Mouse (Mus musculus) intestine, postnatal 0 days (tissue): ENCODE measurements around the gene Cadps. TPM values are rescaled to one million over a fixed set of nuclear protein-coding genes. Genes with fewer than 3 reads are reported as not detected.
A peak's percentile ranks its signal among the peaks of the same experiment; 100 is the strongest.

Experiments used
- ATAC-seq: fragments of 200-750 bp; cut with Nextera tagmentation; 2 replicates; pipeline ENCODE4 v1.8.0; 2017; ENCODE audit warnings: mild to moderate bottlenecking, moderate TSS enrichment, moderate library complexity
- H3K27ac ChIP-seq: fragments of 300-500 bp; sonication (generic); 2 replicates; pipeline ENCODE4 v1.5.1; 2014; ENCODE audit warnings: mild to moderate bottlenecking, low read depth, low read length, moderate library complexity
- H3K27me3 ChIP-seq: fragments of 300-500 bp; sonication (generic); replicated peaks from 2 replicates; pipeline ENCODE4 v1.6.1; 2014; ENCODE audit warnings: low read length, mixed read lengths; ENCODE audit not compliant: control insufficient read depth, insufficient read depth
- H3K36me3 ChIP-seq: fragments of 300-500 bp; sonication (generic); 2 replicates; pipeline ENCODE4 v1.6.1; 2014; ENCODE audit warnings: mild to moderate bottlenecking, moderate library complexity; ENCODE audit not compliant: control insufficient read depth, insufficient read depth
- H3K4me1 ChIP-seq: fragments of 300-500 bp; sonication (generic); replicated peaks from 2 replicates; pipeline ENCODE4 v1.6.1; 2014; ENCODE audit warnings: antibody characterized with exemption, low read length, mixed read lengths; ENCODE audit not compliant: control insufficient read depth, insufficient read depth
- H3K4me2 ChIP-seq: fragments of 300-500 bp; sonication (generic); replicated peaks from 2 replicates; pipeline ENCODE4 v1.6.1; 2014; ENCODE audit warnings: low read depth, mild to moderate bottlenecking, moderate library complexity
- H3K4me3 ChIP-seq: fragments of 300-500 bp; sonication (generic); 2 replicates; pipeline ENCODE4 v1.5.1; 2014; ENCODE audit warnings: low read depth, low read length
- H3K9ac ChIP-seq: fragments of 300-500 bp; sonication (generic); 2 replicates; pipeline ENCODE4 v1.6.1; 2014; ENCODE audit warnings: mild to moderate bottlenecking, low read depth, low read length
- H3K9me3 ChIP-seq: fragments of 300-500 bp; sonication (generic); 2 replicates; pipeline ENCODE4 v1.6.1; 2016; ENCODE audit warnings: mixed run types; ENCODE audit not compliant: control insufficient read depth
- CTCF ChIP-seq: sonication (generic); IDR thresholded peaks from 2 replicates; pipeline ENCODE4 v1.5.1; 2016; ENCODE audit warnings: low read depth, mild to moderate bottlenecking, control low read depth, antibody characterized with exemption, moderate library complexity
- WGBS: fragments of 180-500 bp; shearing (Covaris S2); extraction: QIAGEN DNeasy Blood & Tissue Kit; methylation state at CpG from one replicate; pipeline ENCODE4 v1.1.7; 2014; 5-methylcytosine and 5-hydroxymethylcytosine counted together
- polyA plus RNA-seq: library from polyadenylated mRNA; unstranded; fragments of >200 nt; fragmentation: Nextera tagmentation; extraction: Ambion mirVana; gene quantifications from 2 replicates; pipeline ENCODE4 v1.2.1, GENCODE M21; 2015

The Cadps gene
- polyA plus RNA-seq, 1 experiment from 2014 or later: 0.96 TPM

DNA sequence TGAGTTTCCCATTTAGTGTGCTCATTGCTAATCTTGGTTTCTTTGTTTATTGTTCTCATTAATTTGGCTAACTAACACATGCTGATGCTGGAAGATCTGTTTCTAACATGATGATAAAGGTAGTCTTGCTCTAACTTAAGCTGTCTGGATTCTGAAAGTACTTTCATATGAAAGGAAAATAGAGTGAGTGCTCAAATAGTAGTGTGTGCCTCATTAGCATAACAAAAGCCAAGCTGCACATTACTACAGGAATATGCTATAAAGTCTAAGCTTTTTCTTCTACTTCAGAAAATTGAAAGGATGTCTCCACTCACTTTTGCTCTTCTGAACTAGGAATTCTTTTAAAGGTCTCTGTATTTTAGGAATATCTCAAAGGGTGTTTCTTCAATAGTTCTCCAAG, 15.4 kb upstream of the Cadps start:
- Histone ChIP-seq H3K4me1 (no peaks in the 10 kb centered on the region), H3K36me3 (no peaks in the 10 kb centered on the region), H3K27me3 (no peaks in the 10 kb centered on the region), H3K27ac (no peak overlapping the region), H3K9ac (no peak overlapping the region), H3K4me3 (no peak overlapping the region), H3K4me2 (no peak overlapping the region), H3K9me3 (no peaks in the 10 kb centered on the region)
- TF ChIP-seq CTCF: no peak
- ATAC-seq: no peak

DNA sequence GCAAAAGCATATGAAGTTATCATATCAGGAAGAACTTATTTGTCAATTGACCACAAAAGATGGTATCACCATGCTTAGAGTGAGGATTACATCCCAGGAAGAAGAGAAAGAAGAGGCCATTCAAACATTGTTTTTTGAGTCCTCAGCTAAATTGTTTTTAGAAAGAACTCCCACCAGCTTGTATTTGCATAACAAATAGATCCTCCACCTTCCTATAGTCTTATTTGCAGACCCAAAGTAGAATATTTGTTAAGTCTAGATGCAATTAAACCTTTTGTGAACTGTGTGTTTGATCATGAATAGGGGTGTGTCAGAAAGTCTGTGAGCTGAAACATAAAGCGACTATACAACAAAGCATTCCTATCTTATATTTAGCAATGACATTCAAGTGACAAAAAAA, 15.0 kb upstream of the Cadps start:
- Histone ChIP-seq H3K4me3 (no peak overlapping the region), H3K36me3 (no peaks in the 10 kb centered on the region), H3K9ac (no peak overlapping the region), H3K4me1 (no peaks in the 10 kb centered on the region), H3K9me3 (no peaks in the 10 kb centered on the region), H3K4me2 (no peak overlapping the region), H3K27me3 (no peaks in the 10 kb centered on the region), H3K27ac (no peak overlapping the region)
- WGBS: 23% methylated on average over 1 of the region's 1 CpGs
- ATAC-seq: no peak
- TF ChIP-seq CTCF: no peak

DNA sequence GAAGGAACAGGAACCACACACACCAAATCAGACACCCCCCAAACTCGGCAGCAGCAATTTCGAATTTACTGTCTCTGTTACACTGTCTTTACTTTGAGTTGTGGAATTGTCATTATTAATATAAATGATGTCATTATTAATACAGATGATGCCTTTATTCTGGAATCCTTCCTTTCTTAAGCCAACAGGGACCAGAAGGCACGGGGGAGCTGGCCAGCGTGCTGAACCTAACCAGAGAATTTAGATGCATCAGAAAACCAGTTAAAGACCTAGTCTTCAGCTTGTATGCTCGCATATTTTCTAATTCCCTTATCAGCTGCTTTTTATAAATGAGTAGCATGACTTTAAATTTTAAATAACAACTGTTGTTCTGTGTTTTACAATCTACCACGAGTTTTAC, 902 bp upstream of the Cadps start:
- no peak for ATAC-seq
- no peak for TF ChIP-seq CTCF
- Histone ChIP-seq H3K9me3 (no peaks in the 10 kb centered on the region), H3K9ac (no peak overlapping the region), H3K4me1 (no peaks in the 10 kb centered on the region), H3K27ac (no peak overlapping the region), H3K36me3 (no peaks in the 10 kb centered on the region), H3K4me3 (no peak overlapping the region), H3K4me2 (no peak overlapping the region), H3K27me3 (peaks cover 25% of the 10 kb centered on the region)
- 9% methylated on average over 6 of the region's 6 CpGs for WGBS

DNA sequence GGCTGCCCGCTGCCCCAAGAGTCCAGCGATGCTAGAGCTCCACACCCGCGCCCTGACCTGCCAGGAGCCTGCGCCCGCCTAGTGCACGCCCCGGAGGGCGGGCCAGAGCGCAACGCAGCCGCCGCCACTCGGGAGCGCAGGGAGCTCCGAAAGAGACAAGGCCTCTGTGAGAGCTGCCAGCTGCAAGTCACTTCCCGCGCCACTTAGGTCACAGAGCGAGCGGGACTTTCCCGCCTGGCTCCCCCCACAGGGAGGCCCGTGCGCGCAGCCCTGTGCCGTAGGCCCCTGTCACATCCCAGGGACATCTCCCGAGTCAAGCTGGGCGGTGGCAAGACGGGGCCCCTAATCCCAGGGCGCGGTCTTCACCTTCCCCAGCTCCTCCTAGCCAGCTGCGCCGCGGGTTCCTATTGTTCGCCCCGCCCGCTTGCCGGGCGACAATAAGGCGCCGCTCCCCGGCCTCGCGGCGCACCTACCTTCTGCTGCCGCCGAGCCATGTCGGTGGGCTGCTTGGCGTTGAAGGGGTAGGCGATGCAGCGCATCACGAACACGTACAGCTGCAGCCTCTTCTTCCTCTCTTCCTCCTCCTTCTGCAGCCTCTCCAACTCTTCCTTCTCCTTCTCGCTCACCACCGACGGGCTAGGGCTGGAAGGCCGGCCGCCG, 918 bp downstream of the Cadps start:
- TF ChIP-seq CTCF: no peak
- Histone ChIP-seq H3K4me2 (peak overlapping the region; percentile 74), H3K4me1 (no peaks in the 10 kb centered on the region), H3K36me3 (no peaks in the 10 kb centered on the region), H3K27ac (no peak overlapping the region), H3K9me3 (no peaks in the 10 kb centered on the region), H3K9ac (0 out of 2 replicates have a peak overlapping the region, but pooled peaks have one; percentile 7), H3K27me3 (peaks cover 25% of the 10 kb centered on the region), H3K4me3 (peak overlapping the region; percentile 37)
- ATAC-seq: peak; percentile 33; the same call in 1 of the 2 replicates
- WGBS: under 1% methylated on average over 58 of the region's 58 CpGs

DNA sequence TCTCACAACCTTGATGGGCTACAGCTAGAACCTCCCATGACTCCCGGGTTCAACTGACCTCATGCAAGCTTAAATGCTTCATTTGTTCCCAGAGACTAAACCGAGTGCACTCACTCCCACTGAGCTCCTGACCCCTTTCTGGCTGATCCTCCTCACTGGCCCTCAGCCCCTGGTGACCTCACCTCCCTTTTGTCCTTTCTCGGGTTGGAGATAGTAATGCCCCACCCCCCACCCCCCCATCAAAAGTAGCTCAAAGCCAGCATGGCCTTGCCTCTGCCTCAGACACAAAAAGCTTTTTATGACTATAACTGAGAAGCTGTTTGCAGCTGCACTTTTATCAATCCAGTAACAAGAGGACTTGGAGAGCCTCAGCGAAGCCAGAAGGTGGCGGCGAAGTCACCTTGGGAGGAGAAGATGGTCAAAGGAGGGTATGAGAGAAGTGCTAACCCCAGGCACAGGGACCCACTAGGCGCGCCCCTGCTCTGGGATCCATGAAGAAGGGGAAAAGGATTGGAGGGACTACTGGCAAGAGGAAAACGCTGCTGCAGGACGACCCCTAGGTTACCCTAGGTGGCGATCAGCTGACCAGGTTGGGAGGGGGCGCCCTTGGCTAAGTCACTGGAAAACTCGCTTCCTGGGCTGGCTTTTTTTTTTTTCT, 1.6 kb downstream of the Cadps start:
- no peak for ATAC-seq
- Histone ChIP-seq H3K4me2 (peak overlapping the region; percentile 74), H3K27ac (no peak overlapping the region), H3K9me3 (no peaks in the 10 kb centered on the region), H3K9ac (no peak overlapping the region), H3K27me3 (peaks cover 25% of the 10 kb centered on the region), H3K36me3 (no peaks in the 10 kb centered on the region), H3K4me3 (peak overlapping the region; percentile 37), H3K4me1 (no peaks in the 10 kb centered on the region)
- TF ChIP-seq CTCF: no peak
- 4% methylated on average over 13 of the region's 13 CpGs for WGBS

DNA sequence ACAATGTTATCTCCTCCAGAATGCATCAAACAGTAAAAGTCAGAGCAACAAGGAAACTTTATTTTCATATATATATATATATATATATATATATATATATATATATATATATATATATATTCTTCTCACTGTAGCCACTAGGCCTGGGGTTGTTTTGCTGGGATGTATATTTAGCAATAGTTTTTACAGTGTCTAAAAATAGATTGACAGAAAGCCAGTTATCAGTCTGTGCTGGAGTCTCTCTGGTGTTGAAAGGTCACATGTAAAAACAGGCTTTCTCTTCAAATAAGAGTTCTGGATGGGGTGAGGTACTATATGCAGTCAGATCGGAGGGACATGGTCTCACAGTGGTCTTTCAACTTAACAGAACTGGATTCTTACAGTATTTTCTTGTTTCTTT, 2.7 kb downstream of the Cadps start:
- H3K4me3 ChIP-seq: no peak overlapping the region
- no peak for TF ChIP-seq CTCF
- 75% methylated on average over 1 of the region's 1 CpGs for WGBS
- no peaks in the 10 kb centered on the region for H3K36me3 ChIP-seq
- no peaks in the 10 kb centered on the region for H3K9me3 ChIP-seq
- no peak for ATAC-seq
- no peaks in the 10 kb centered on the region for H3K4me1 ChIP-seq
- no peak overlapping the region for H3K9ac ChIP-seq
- H3K27me3 ChIP-seq: peaks cover 25% of the 10 kb centered on the region
- H3K4me2 ChIP-seq: no peak overlapping the region
- no peak overlapping the region for H3K27ac ChIP-seq
